Mouse (Mus musculus) liver, postnatal 0 days (tissue): Measurements from ENCODE around the gene Kirrel3.

Experiments
- CTCF ChIP-seq: sonication (generic); IDR thresholded peaks from 2 replicates; pipeline ENCODE4 v1.5.1; 2016; ENCODE audit warnings: antibody characterized with exemption, low read depth
- EP300 ChIP-seq: IDR thresholded peaks from 2 replicates; pipeline ENCODE4 v1.6.1; 2016; ENCODE audit warnings: antibody characterized with exemption, low read depth, mild to moderate bottlenecking

GRCm38 (mm10) chr9:34962251-34962650 lies 476.6 kb downstream of the Kirrel3 start:
- no peak for TF ChIP-seq CTCF
- TF ChIP-seq EP300: no peak
